Mouse (Mus musculus) E14TG2a.4 (cell line): ENCODE measurements around the gene Macrod2.

Source experiments
- CTCF ChIP-seq: conservative IDR thresholded peaks from 2 replicates; pipeline ENCODE4 v1.5.1; 2014; ENCODE audit warnings: low read length
- NANOG ChIP-seq: IDR thresholded peaks from 2 replicates; pipeline ENCODE4 v1.6.1; 2014; ENCODE audit warnings: borderline replicate concordance, low read length, mixed read lengths
- POU5F1 ChIP-seq: IDR thresholded peaks from 2 replicates; pipeline ENCODE4 v1.6.1; 2014; ENCODE audit warnings: low read length, borderline replicate concordance

DNA sequence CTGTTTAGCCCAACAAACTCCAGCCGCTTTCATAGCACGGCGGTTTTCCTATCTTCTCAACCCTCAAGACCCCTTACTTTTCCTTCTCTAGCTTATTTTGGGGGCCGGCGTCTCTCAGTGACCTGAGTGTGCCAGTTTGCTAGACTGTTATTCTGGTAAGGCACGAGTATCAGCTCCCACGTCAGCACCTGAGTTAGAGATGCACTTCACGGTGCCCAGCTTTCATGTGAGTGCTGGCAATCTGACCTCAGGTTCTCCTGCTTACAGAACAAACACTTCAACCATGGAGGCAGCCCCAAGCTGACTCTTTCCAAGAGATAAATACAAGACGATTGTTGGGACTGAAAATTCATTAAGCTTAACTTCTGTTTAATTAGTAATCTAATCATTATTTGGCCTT is 322.3 kb downstream of the Macrod2 start:
- TF ChIP-seq CTCF, result no peak
- no peak for TF ChIP-seq POU5F1
- TF ChIP-seq NANOG, result no peak
